Mouse (Mus musculus) kidney, postnatal 10 days (tissue): ENCODE measurements around the gene Umps.
A peak's percentile ranks its signal among the peaks of the same experiment; 100 is the strongest.

ENCODE experiments used
- DNase-seq: peaks from one replicate; pipeline ENCODE4 v3.0.0; 2021; ENCODE audit warnings: mixed read lengths

Umps gene

GRCm38 (mm10) chr16:33928788-33929462 is 37.9 kb downstream of the Umps start:
- DNase-seq = peak; percentile 61

DNA sequence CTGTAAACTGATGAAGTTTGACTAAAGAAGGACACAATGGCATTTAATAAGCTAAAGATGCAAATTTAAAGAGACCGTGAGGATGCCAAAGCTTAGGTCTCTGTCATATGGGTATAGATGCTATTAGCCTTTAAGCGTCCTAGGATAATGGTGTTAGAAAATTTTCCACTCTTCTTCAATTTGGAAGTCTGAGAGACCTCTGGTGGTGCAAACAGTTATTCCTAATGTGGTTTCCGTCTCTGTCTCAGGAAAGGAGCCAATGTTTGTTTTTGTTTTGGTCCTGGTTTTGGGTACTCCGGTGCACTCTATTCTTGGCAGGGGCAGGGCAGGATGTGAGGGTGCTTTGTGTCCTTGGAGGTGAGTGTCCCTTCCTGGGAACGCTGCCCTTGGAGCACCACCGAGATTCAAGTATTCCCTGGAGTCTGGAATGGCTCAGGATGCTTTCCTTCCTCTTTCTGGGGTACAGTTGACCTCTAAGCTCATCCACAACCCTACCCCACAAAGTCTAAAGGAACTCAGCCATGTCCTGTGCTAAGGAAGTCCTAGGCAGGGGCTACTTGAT is 39.5 kb downstream of the Umps start:
- DNase-seq = no peak

- DNase-seq = no peak
These were observed 43.1 kb downstream of the Umps start for GRCm38 (mm10) chr16:33923758-33924157.

DNA sequence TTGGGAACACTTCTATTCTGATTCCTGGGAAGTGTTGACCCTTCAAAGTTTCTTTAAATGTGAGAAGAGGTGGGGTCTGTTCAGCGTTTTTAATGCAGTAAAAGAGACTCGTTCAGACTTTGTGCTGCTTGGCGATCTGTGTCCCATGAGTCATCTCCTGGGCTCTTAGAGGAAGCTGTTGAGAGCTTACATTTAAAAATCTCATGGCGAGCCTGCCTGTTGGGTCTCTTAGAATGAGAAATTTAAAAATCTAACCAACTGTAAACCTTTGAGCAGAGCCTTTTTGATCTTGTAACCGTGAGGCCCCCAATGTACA is 43.9 kb downstream of the Umps start:
- no peak for DNase-seq

DNA sequence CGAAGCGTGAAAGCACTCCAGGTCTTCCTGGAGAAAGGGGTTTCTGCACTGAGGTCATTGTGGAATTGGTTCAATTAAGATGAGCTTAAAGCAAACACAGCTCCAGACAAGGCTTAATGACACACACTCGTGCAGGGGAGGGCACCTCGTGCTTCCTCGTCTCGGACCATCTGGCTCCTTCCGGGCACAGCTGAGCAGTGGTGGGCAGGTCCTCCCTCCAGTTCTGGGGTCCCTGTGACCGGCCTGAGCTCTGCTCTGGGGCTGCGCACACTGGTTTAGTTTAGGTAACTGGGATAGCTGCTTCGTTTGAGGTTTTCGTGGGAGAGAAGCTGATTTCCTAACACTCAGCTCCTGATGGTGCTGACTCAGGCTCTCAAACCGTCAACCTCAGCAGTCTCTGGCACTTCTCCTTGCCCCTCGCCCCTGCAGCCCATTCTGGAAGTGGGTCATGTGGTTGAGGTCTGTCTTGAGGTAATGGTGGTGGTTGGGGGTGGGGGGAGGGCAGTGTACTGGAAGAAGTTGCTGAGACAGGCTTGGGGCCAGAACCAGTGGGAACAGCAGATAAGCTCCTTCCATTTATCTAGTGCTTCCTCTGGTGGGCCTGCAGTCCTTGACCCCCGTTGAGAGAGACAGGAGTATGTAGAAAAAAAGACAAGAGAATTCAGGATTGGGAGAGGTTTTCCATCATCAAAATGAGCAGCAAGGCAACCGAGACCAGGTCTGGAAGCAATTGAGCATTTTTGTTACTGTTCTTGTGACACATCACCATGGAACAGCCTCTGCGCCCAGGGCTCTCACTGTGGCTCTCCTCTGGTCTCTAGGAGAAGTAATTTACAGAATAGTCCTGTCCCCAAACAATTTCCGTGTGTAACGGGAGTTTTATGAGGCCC is 44.5 kb downstream of the Umps start:
- DNase-seq = peak; percentile 56

DNA sequence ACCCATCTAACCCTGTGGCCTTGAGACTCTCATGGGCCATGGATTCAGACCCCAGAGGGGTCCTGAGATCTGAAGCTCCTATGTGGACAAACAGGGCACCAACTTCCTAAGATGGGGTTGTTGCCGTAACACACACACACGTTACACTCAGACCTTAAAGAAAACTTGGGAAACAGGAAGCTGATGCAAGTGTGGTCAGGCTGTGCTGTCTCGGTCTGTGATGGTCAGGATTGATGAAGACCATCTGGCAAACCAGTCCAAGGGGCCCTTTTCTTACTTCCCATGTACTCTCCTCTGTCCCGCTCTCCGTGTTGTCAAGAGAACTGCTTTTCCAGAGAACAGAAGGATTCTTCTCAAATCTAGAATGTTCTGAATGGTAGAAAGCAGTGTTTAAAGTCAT is 45.3 kb downstream of the Umps start:
- no peak for DNase-seq

DNA sequence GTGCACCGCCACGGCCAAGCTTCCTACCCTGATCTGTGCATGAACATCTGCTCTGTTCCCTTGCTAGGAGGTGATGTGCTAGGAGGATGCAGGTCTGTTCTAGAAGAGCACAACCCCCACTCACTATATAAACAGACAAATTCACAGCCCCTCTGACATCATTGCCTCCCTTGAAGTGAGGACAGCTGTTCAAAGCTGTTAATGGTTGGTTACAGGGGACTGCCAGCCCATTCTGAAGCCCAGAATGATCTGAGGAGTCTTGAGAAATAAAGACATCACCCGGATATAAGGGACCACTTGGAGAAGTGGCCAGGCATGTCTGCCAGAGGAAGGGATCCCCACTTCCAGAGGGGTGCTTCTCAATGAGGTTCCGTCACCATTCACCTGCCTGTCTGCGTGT is 48.9 kb downstream of the Umps start:
- DNase-seq = no peak

DNA sequence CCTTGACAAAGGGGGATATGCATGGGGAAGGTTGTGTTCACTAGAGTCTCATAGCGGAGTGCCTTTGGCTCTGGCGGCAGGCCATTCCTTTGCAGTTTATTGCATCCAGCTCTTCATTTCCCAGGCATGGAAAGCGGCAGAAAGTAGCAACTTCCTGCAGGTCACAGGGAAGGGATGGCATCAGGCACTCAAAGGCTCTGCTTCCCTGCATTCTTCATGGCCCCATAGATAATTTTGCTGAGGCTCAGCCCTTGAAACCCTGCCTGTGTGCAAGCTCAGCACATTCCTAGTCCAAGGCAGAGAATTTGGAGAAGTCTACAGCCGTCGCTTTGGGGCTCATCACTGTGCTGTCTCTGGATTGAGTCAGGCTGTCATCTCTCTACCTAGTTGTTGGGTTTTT is 49.4 kb downstream of the Umps start:
- DNase-seq = no peak

GRCm38 (mm10) chr16:33916473-33917251 is 50.2 kb downstream of the Umps start:
- peak; percentile 88 for DNase-seq

DNA sequence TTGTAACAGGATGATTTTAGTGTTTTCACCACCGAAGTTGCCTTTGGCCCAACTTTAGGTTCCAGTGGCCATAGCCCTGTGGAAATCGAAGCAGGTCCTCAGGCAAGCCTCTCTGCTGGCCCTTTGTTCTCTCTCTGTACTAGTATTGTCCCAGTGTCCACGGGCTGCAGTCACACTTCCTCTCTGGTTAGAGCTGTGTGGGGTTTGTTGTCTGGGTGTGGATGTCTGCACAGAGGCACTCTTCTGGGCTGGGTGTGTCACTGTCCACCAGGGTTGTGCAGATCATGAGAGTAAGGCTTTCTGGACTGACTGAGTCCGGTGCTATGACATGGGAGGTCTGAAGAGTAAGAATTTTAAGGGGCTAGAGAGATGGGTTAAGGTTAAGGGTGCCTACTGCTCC is 51.8 kb downstream of the Umps start:
- DNase-seq = no peak

GRCm38 (mm10) chr16:33908239-33908638 is 58.6 kb downstream of the Umps start:
- no peak for DNase-seq
